Mouse (Mus musculus) stomach, postnatal 0 days (tissue): Measurements from ENCODE around the gene Psip1. TPM values are rescaled to one million over a fixed set of nuclear protein-coding genes. Genes with fewer than 3 reads are reported as not detected.
"Not testable (repeated sequence)": the region's sequence is repeated elsewhere in the genome, so short reads cannot be mapped to it uniquely, and the experiment has no call there.

Experiments used
- ATAC-seq: fragments of 200-750 bp; cut with Nextera tagmentation; 2 replicates; pipeline ENCODE4 v1.8.0; 2017; ENCODE audit not compliant: low FRiP score, low TSS enrichment
- DNase-seq: peaks from one replicate; pipeline ENCODE4 v3.0.0-alpha.2; 2016; ENCODE audit warnings: low spot score
- H3K27ac ChIP-seq: fragments of 300-500 bp; sonication (generic); replicated peaks from 2 replicates; pipeline ENCODE4 v1.5.1; 2014; ENCODE audit warnings: mild to moderate bottlenecking, control low read depth
- H3K27me3 ChIP-seq: fragments of 300-500 bp; sonication (generic); 2 replicates; pipeline ENCODE4 v1.6.1; 2014; ENCODE audit warnings: low read length; ENCODE audit not compliant: control insufficient read depth, insufficient read depth
- H3K36me3 ChIP-seq: fragments of 300-500 bp; sonication (generic); 2 replicates; pipeline ENCODE4 v1.6.1; 2014; ENCODE audit warnings: low read length, mixed read lengths; ENCODE audit not compliant: control insufficient read depth, insufficient read depth
- H3K4me1 ChIP-seq: fragments of 300-500 bp; sonication (generic); replicated peaks from 2 replicates; pipeline ENCODE4 v1.6.1; 2014; ENCODE audit warnings: antibody characterized with exemption; ENCODE audit not compliant: control insufficient read depth, insufficient read depth
- H3K4me2 ChIP-seq: fragments of 300-500 bp; sonication (generic); replicated peaks from 2 replicates; pipeline ENCODE4 v1.6.1; 2014; ENCODE audit warnings: low read depth, mild to moderate bottlenecking, control low read depth, moderate library complexity
- H3K4me3 ChIP-seq: fragments of 300-500 bp; sonication (generic); 2 replicates; pipeline ENCODE4 v1.5.1; 2014; ENCODE audit warnings: low read depth, low read length, control low read depth
- H3K9ac ChIP-seq: fragments of 300-500 bp; sonication (generic); 2 replicates; pipeline ENCODE4 v1.6.1; 2014; ENCODE audit warnings: mild to moderate bottlenecking, low read length, control low read depth, mixed read lengths
- H3K9me3 ChIP-seq: fragments of 300-500 bp; sonication (generic); 2 replicates; pipeline ENCODE4 v1.6.1; 2016; ENCODE audit warnings: low read length; ENCODE audit not compliant: control insufficient read depth
- CTCF ChIP-seq: IDR thresholded peaks from 2 replicates; pipeline ENCODE4 v1.5.1; 2016; ENCODE audit warnings: antibody characterized with exemption, low read depth, mild to moderate bottlenecking, moderate library complexity
- EP300 ChIP-seq: optimal IDR thresholded peaks from 2 replicates; pipeline ENCODE3; 2016; ENCODE audit warnings: antibody characterized with exemption
- WGBS: fragments of 180-500 bp; shearing (Covaris S2); extraction: QIAGEN DNeasy Blood & Tissue Kit; methylation state at CpG from one replicate; pipeline ENCODE4 v1.1.7; 2014; 5-methylcytosine and 5-hydroxymethylcytosine counted together
- polyA plus RNA-seq: library from polyadenylated mRNA; unstranded; fragments of >200 nt; fragmentation: Nextera tagmentation; extraction: Ambion mirVana; gene quantifications from 2 replicates; pipeline ENCODE4 v1.2.1, GENCODE M21; 2015

The Psip1 gene
- polyA plus RNA-seq, 1 experiment from 2014 or later = 36.5 TPM

GRCm38 (mm10) chr4:83512217-83512616 lies 26.0 kb upstream of the Psip1 start:
- Histone ChIP-seq H3K9ac (no peak overlapping the region), H3K27ac (no peak overlapping the region), H3K27me3 (no peaks in the 10 kb centered on the region), H3K36me3 (no peaks in the 10 kb centered on the region), H3K9me3 (no peaks in the 10 kb centered on the region), H3K4me3 (no peak overlapping the region), H3K4me2 (no peak overlapping the region), H3K4me1 (no peaks in the 10 kb centered on the region)
- no peak for TF ChIP-seq CTCF
- no peak for TF ChIP-seq EP300
- ATAC-seq (no peak), DNase-seq (no peak)
- 83% methylated on average over 3 of the region's 3 CpGs for WGBS

- Histone ChIP-seq H3K36me3 (no peaks in the 10 kb centered on the region), H3K9ac (no peak overlapping the region), H3K4me2 (no peak overlapping the region), H3K4me3 (no peak overlapping the region), H3K27me3 (no peaks in the 10 kb centered on the region), H3K9me3 (no peaks in the 10 kb centered on the region), H3K27ac (no peak overlapping the region), H3K4me1 (no peaks in the 10 kb centered on the region)
- ATAC-seq = no peak
- TF ChIP-seq EP300 = no peak
- WGBS = 62% methylated on average over 8 of the region's 8 CpGs
- no peak for DNase-seq
These were observed 24.8 kb upstream of the Psip1 start for GRCm38 (mm10) chr4:83511083-83511482.

GRCm38 (mm10) chr4:83509600-83509999 lies 23.3 kb upstream of the Psip1 start:
- no peak overlapping the region for H3K9ac ChIP-seq
- H3K36me3 ChIP-seq = no peaks in the 10 kb centered on the region
- no peak for DNase-seq
- 50% methylated on average over 2 of the region's 2 CpGs for WGBS
- TF ChIP-seq EP300 (no peak), CTCF (no peak)
- H3K4me2 ChIP-seq = no peak overlapping the region
- H3K4me3 ChIP-seq = no peak overlapping the region
- no peak for ATAC-seq
- no peaks in the 10 kb centered on the region for H3K27me3 ChIP-seq
- no peak overlapping the region for H3K27ac ChIP-seq
- no peaks in the 10 kb centered on the region for H3K9me3 ChIP-seq
- no peaks in the 10 kb centered on the region for H3K4me1 ChIP-seq

DNA sequence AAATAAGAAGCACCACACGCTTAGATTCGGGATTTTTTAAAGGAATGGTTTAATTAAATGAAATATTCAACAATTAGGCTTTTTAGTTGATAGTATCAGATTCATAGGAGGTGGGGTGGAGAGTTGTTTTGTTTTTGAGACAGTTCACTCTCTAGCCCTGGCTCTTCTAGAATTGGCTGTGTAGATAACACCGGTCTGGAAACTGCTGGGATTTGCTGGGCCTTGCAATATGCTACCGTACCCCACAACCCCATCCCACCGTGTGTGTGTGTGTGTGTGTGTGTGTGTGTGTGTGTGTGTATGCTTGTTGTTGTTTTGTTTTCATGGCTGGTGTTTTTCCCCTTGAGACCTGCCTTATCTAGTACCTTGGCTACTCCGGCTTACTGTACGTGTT lies 14.8 kb upstream of the Psip1 start:
- Histone ChIP-seq H3K4me3 (no peak overlapping the region), H3K4me1 (no peaks in the 10 kb centered on the region), H3K9ac (no peak overlapping the region), H3K27me3 (no peaks in the 10 kb centered on the region), H3K27ac (no peak overlapping the region), H3K36me3 (no peaks in the 10 kb centered on the region), H3K4me2 (peak overlapping the region; percentile 38; the same call in 1 of the 2 replicates), H3K9me3 (no peaks in the 10 kb centered on the region)
- DNase-seq = no peak
- WGBS = 54% methylated on average over 7 of the region's 7 CpGs
- ATAC-seq = no peak
- TF ChIP-seq CTCF (no peak), EP300 (no peak)

- WGBS = 10% methylated on average over 22 of the region's 22 CpGs
- TF ChIP-seq CTCF (no peak), EP300 (no peak)
- DNase-seq = peak; percentile 19
These were observed 14.1 kb upstream of the Psip1 start for GRCm38 (mm10) chr4:83500154-83501036.

GRCm38 (mm10) chr4:83497013-83497412 lies 10.8 kb upstream of the Psip1 start:
- DNase-seq, H3K9ac ChIP-seq, H3K36me3 ChIP-seq, H3K4me3 ChIP-seq, H3K9me3 ChIP-seq, H3K4me2 ChIP-seq, ATAC-seq, H3K27ac ChIP-seq, H3K4me1 ChIP-seq, H3K27me3 ChIP-seq: not testable (repeated sequence)
- 74% methylated on average over 5 of the region's 5 CpGs for WGBS

More at GRCm38 (mm10) chr4:83500154-83501036, 14.1 kb upstream of the Psip1 start:
- peak overlapping the region; percentile 38 for H3K4me2 ChIP-seq
- no peak overlapping the region for H3K9ac ChIP-seq
- no peaks in the 10 kb centered on the region for H3K4me1 ChIP-seq
- H3K9me3 ChIP-seq = no peaks in the 10 kb centered on the region
- H3K4me3 ChIP-seq = no peak overlapping the region
- H3K27ac ChIP-seq = no peak overlapping the region
- no peaks in the 10 kb centered on the region for H3K36me3 ChIP-seq
- no peaks in the 10 kb centered on the region for H3K27me3 ChIP-seq
- no peak for ATAC-seq
